Mouse (Mus musculus): ENCODE measurements around the gene Trim50. TPM values are rescaled to one million over a fixed set of nuclear protein-coding genes. Genes with fewer than 3 reads are reported as not detected.

Trim50 gene
- total RNA-seq (2015) = not detected in 2 replicates
- total RNA-seq (2017) = not detected in 2 replicates

- ATAC-seq (replicated peaks; ENCODE audit: poor library complexity) = no peak
Observed at GRCm38 (mm10) chr5:135352995-135353394, at the start of gene Trim50. Gene Trim50 (plus strand): TSS chr5:135353295.

GRCm38 (mm10) chr5:135306321-135306965 lies 46.7 kb upstream of the Trim50 start:
- no peak for ATAC-seq (replicated peaks; ENCODE audit: poor library complexity)

- ATAC-seq (replicated peaks; ENCODE audit: poor library complexity) = peak; percentile 50; the same call in 1 of the 2 replicates
Observed at GRCm38 (mm10) chr5:135316177-135316576, 36.9 kb upstream of the Trim50 start.

- no peak for ATAC-seq (replicated peaks; ENCODE audit: poor library complexity)
Observed at GRCm38 (mm10) chr5:135319856-135320255, 33.2 kb upstream of the Trim50 start.

GRCm38 (mm10) chr5:135322197-135322596 lies 30.9 kb upstream of the Trim50 start:
- no peak for ATAC-seq (replicated peaks; ENCODE audit: poor library complexity)

GRCm38 (mm10) chr5:135326121-135326659 lies 26.9 kb upstream of the Trim50 start:
- ATAC-seq (replicated peaks; ENCODE audit: poor library complexity) = no peak

- ATAC-seq (replicated peaks; ENCODE audit: poor library complexity) = no peak
Observed at GRCm38 (mm10) chr5:135329471-135329870, 23.6 kb upstream of the Trim50 start.

GRCm38 (mm10) chr5:135330201-135330600 lies 22.9 kb upstream of the Trim50 start:
- no peak for ATAC-seq (replicated peaks; ENCODE audit: poor library complexity)

GRCm38 (mm10) chr5:135331161-135331560 lies 21.9 kb upstream of the Trim50 start:
- ATAC-seq (replicated peaks; ENCODE audit: poor library complexity) = no peak

- no peak for ATAC-seq (replicated peaks; ENCODE audit: poor library complexity)
Observed at GRCm38 (mm10) chr5:135337575-135337974, 15.5 kb upstream of the Trim50 start.

GRCm38 (mm10) chr5:135345989-135346388 lies 7.1 kb upstream of the Trim50 start:
- ATAC-seq (replicated peaks; ENCODE audit: poor library complexity) = peak; percentile 80

- peak; percentile 73 for ATAC-seq (replicated peaks; ENCODE audit: poor library complexity)
Observed at GRCm38 (mm10) chr5:135346430-135346829, 6.7 kb upstream of the Trim50 start.

GRCm38 (mm10) chr5:135347511-135348011 lies 5.5 kb upstream of the Trim50 start:
- ATAC-seq (replicated peaks; ENCODE audit: poor library complexity) = no peak

GRCm38 (mm10) chr5:135349862-135350261 lies 3.2 kb upstream of the Trim50 start, which contains the start of gene Fkbp6:
Gene Fkbp6 (minus strand): TSS chr5:135350044.
- ATAC-seq (replicated peaks; ENCODE audit: poor library complexity) = no peak

GRCm38 (mm10) chr5:135351606-135352005 lies 1.5 kb upstream of the Trim50 start:
- no peak for ATAC-seq (replicated peaks; ENCODE audit: poor library complexity)

GRCm38 (mm10) chr5:135353564-135353963 lies 469 bp downstream of the Trim50 start:
- peak; percentile 83 for ATAC-seq (replicated peaks; ENCODE audit: poor library complexity)

- ATAC-seq (replicated peaks; ENCODE audit: poor library complexity) = no peak
Observed at GRCm38 (mm10) chr5:135356090-135356489, 3.0 kb downstream of the Trim50 start.

GRCm38 (mm10) chr5:135357556-135357955 lies 4.5 kb downstream of the Trim50 start:
- no peak for ATAC-seq (replicated peaks; ENCODE audit: poor library complexity)

GRCm38 (mm10) chr5:135359772-135360171 lies 6.7 kb downstream of the Trim50 start:
- no peak for ATAC-seq (replicated peaks; ENCODE audit: poor library complexity)

- no peak for ATAC-seq (replicated peaks; ENCODE audit: poor library complexity)
Observed at GRCm38 (mm10) chr5:135362572-135362971, 9.5 kb downstream of the Trim50 start.

GRCm38 (mm10) chr5:135363540-135363939 lies 10.4 kb downstream of the Trim50 start:
- peak; percentile 88 for ATAC-seq (replicated peaks; ENCODE audit: poor library complexity)

- ATAC-seq (replicated peaks; ENCODE audit: poor library complexity) = no peak
Observed at GRCm38 (mm10) chr5:135367841-135368240, 14.7 kb downstream of the Trim50 start.
